22 mouse cellular contexts compared by ENCODE assay signal in genomic region chr14:79711301-79711700, GRCm38 (mm10). TPM values are rescaled to one million over a fixed set of nuclear protein-coding genes. Genes with fewer than 3 reads are reported as not detected.
"Had no signal": no experiment of that assay in that cellular context is flagged by ENCODE, and none has a peak within 500 bp of the region (broad histone marks: within the 10 kb centered on the region; RNA-seq: fewer than 3 reads in every experiment).

No protein-coding gene starts in this region.

- DNase-seq: lung, adult 2 months; lung, postnatal 14 days; lung, postnatal 36 days; right cerebral cortex, adult 18-20 months; right cerebral cortex, postnatal 25 days; right cerebral cortex, postnatal 4 days; spleen, adult 18-20 months; thymus, adult 18-20 months; thymus, postnatal 14 days; thymus, postnatal 36 days had no signal

- H3K27me3 ChIP-seq: lung, embryonic 15.5 days; megakaryocyte, embryonic 14.5 days; midbrain, embryonic 13.5 days; midbrain, embryonic 15.5 days; neural tube, embryonic 12.5 days had no signal

- H3K9me3 ChIP-seq: lung, embryonic 15.5 days; megakaryocyte, embryonic 14.5 days; midbrain, embryonic 13.5 days; midbrain, embryonic 15.5 days; neural tube, embryonic 12.5 days had no signal

- H3K4me1 ChIP-seq: lung, embryonic 15.5 days; megakaryocyte, embryonic 14.5 days; midbrain, embryonic 15.5 days; neural tube, embryonic 12.5 days had no signal

- H3K4me3 ChIP-seq: lung, embryonic 15.5 days; megakaryocyte, embryonic 14.5 days; midbrain, embryonic 13.5 days; midbrain, embryonic 15.5 days; neural tube, embryonic 12.5 days had no signal

- H3K9ac ChIP-seq: lung, embryonic 15.5 days; midbrain, embryonic 13.5 days; midbrain, embryonic 15.5 days; neural tube, embryonic 12.5 days had no signal

- ATAC-seq: lung, postnatal 0 days; midbrain, embryonic 13.5 days; midbrain, embryonic 15.5 days had no signal

- H3K4me2 ChIP-seq: lung, embryonic 15.5 days; midbrain, embryonic 11.5 days; midbrain, embryonic 13.5 days; midbrain, embryonic 15.5 days; neural tube, embryonic 12.5 days had no signal

- H3K36me3 ChIP-seq: lung, embryonic 15.5 days; midbrain, embryonic 13.5 days; midbrain, embryonic 15.5 days; neural tube, embryonic 12.5 days had no signal

- H3K27ac ChIP-seq: lung, embryonic 15.5 days; macrophage; midbrain, embryonic 13.5 days; midbrain, embryonic 15.5 days; neural tube, embryonic 12.5 days had no signal

RNA-seq across cellular contexts. Expression of gene Cnmd, which starts 49.3 kb away (rescaled TPM):
- total RNA-seq: monocyte, adult 5-6 weeks; neutrophil, adult 5-6 weeks had no signal
- polyA plus RNA-seq: macrophage; small intestine, adult 2 months had no signal

RNA-seq across cellular contexts. Expression of gene Pcdh8, which starts 59.8 kb away (rescaled TPM):
- total RNA-seq: megakaryocyte progenitor cell, adult 5-6 weeks; monocyte, adult 5-6 weeks; neutrophil, adult 5-6 weeks had no signal
- polyA plus RNA-seq: lung, adult 2 months; lung, postnatal 0 days; macrophage had no signal
